Mouse (Mus musculus) lung, embryonic 14.5 days (tissue): ENCODE measurements at regions not wholly inside any gene's neighbourhood (a gene's known extent, or its start where the extent isn't known, plus 50 kb on each side); places are given as distances from the start of the nearest gene placed in this dataset.

ENCODE experiments used
- ATAC-seq: fragments of 200-750 bp; cut with Nextera tagmentation; 2 replicates; pipeline ENCODE4 v1.8.0; 2017; ENCODE audit warnings: mild to moderate bottlenecking, moderate TSS enrichment, moderate library complexity; ENCODE audit not compliant: insufficient read depth
- DNase-seq: peaks from one replicate; pipeline ENCODE4 v3.0.0-alpha.2; 2015
- H3K27ac ChIP-seq: fragments of 300-500 bp; sonication (generic); 2 replicates; pipeline ENCODE4 v1.5.1; 2014; ENCODE audit warnings: low read depth, mild to moderate bottlenecking, moderate library complexity
- H3K27me3 ChIP-seq: fragments of 300-500 bp; sonication (generic); 2 replicates; pipeline ENCODE4 v1.6.1; 2014; ENCODE audit warnings: low read length, control low read depth; ENCODE audit not compliant: insufficient read depth
- H3K36me3 ChIP-seq: fragments of 300-500 bp; sonication (generic); 2 replicates; pipeline ENCODE4 v1.6.1; 2014; ENCODE audit warnings: control low read depth; ENCODE audit not compliant: insufficient read depth
- H3K4me1 ChIP-seq: fragments of 300-500 bp; sonication (generic); 2 replicates; pipeline ENCODE4 v1.6.1; 2014; ENCODE audit warnings: antibody characterized with exemption, control low read depth; ENCODE audit not compliant: insufficient read depth
- H3K4me2 ChIP-seq: fragments of 300-500 bp; sonication (generic); 2 replicates; pipeline ENCODE4 v1.6.1; 2014; ENCODE audit warnings: mild to moderate bottlenecking
- H3K4me3 ChIP-seq: fragments of 300-500 bp; sonication (generic); 2 replicates; pipeline ENCODE4 v1.5.1; 2014; ENCODE audit warnings: low read depth, low read length
- H3K9ac ChIP-seq: fragments of 300-500 bp; sonication (generic); 2 replicates; pipeline ENCODE4 v1.6.1; 2014
- H3K9me3 ChIP-seq: fragments of 300-500 bp; sonication (generic); 2 replicates; pipeline ENCODE4 v1.6.1; 2016; ENCODE audit warnings: low read depth, low read length, control low read depth
- CTCF ChIP-seq: IDR thresholded peaks from 2 replicates; pipeline ENCODE4 v1.5.1; 2016; ENCODE audit warnings: antibody characterized with exemption, low read depth
- WGBS: fragments of 180-500 bp; shearing (Covaris S2); extraction: QIAGEN DNeasy Blood & Tissue Kit; methylation state at CpG from one replicate; pipeline ENCODE4 v1.1.7; 2014; 5-methylcytosine and 5-hydroxymethylcytosine counted together

DNA sequence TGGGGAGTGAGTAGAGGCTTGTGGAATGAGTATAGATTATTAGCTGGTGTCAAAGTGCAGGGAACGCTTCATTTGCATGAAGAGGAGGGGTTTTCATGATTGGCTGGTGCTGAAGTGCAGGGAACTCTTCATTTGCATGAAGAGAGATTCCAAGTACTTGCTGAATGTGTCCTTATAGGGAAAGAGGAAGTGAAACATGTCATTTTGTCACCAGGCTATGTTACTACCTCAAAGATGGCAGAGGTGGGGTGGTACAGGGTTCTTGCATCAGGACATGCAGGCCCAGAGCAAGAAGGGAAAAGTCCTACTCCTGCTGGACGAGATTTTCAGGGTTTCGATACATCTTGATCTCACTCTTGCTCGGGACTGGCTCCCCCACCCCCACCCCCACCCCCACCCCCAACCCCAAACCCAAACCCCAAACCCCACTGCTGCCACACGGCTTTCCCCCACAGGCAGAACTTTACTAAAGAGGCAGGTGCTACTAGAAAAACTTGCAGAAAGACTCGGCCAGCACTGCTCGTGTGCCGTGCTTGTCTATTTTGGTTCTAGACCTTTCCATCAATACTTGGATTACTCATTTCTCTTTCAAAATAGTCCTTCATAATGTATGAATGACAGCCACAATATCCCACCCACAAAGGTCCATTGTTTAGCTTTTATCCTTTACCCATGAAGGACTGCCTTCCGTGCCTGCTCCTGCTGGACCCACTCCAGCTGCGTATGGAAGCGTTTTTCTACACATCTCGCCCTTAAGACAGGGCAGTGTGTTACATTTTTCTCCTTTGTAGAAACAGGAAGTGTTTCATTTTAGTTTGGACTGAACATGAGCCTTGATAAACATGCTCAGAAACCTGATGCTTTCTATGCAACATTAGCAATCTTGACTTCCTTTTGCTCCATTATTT lies 223.0 kb upstream of the N6amt1 start:
- no peaks in the 10 kb centered on the region for H3K4me1 ChIP-seq
- no peak overlapping the region for H3K4me3 ChIP-seq
- no peak overlapping the region for H3K4me2 ChIP-seq
- H3K27ac ChIP-seq = peak overlapping the region; percentile 42; the same call in 1 of the 2 replicates
- WGBS = 62% methylated on average over 12 of the region's 12 CpGs
- ATAC-seq (no peak), DNase-seq (peak; percentile 60)
- H3K9me3 ChIP-seq = no peaks in the 10 kb centered on the region
- H3K36me3 ChIP-seq = no peaks in the 10 kb centered on the region
- H3K27me3 ChIP-seq = no peaks in the 10 kb centered on the region
- no peak for TF ChIP-seq CTCF
- no peak overlapping the region for H3K9ac ChIP-seq

GRCm38 (mm10) chr16:87129021-87129420 lies 225.0 kb upstream of the N6amt1 start:
- ATAC-seq (no peak), DNase-seq (no peak)
- no peak overlapping the region for H3K4me3 ChIP-seq
- H3K27me3 ChIP-seq = no peaks in the 10 kb centered on the region
- TF ChIP-seq CTCF = no peak
- no peaks in the 10 kb centered on the region for H3K9me3 ChIP-seq
- H3K4me2 ChIP-seq = no peak overlapping the region
- H3K36me3 ChIP-seq = no peaks in the 10 kb centered on the region
- WGBS = 88% methylated on average over 3 of the region's 3 CpGs
- H3K9ac ChIP-seq = no peak overlapping the region
- H3K27ac ChIP-seq = no peak overlapping the region
- H3K4me1 ChIP-seq = no peaks in the 10 kb centered on the region

DNA sequence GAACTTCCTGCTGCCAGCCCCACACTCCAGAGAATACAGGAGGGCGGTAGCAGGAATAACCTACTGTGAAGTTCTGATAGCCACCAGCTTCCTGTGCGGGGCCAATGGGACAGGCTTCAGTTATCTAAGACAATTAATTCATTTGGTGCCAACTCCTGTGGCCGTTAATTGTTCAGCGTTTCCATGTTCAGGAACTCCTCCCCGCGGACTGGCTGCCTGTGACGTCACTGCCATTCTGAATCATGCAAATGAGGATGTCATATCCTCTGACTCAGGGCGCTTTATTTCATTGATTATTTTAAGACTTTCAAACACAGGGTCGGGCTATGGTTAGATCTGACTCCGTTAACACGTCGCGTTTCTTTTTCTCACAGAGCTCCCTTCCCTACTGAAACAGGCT lies 225.8 kb upstream of the N6amt1 start:
- WGBS = 65% methylated on average over 13 of the region's 13 CpGs
- TF ChIP-seq CTCF = no peak
- no peaks in the 10 kb centered on the region for H3K4me1 ChIP-seq
- 0 out of 2 replicates have a peak overlapping the region, but pooled peaks have one; percentile 1 for H3K4me2 ChIP-seq
- peak; percentile 72 for ATAC-seq
- no peaks in the 10 kb centered on the region for H3K9me3 ChIP-seq
- peak; percentile 77 for DNase-seq
- no peaks in the 10 kb centered on the region for H3K27me3 ChIP-seq
- no peak overlapping the region for H3K4me3 ChIP-seq
- H3K36me3 ChIP-seq = no peaks in the 10 kb centered on the region
- 0 out of 2 replicates have a peak overlapping the region, but pooled peaks have one; percentile 1 for H3K27ac ChIP-seq
- no peak overlapping the region for H3K9ac ChIP-seq

- Histone ChIP-seq H3K9me3 (no peaks in the 10 kb centered on the region), H3K27me3 (no peaks in the 10 kb centered on the region), H3K4me3 (no peak overlapping the region), H3K27ac (no peak overlapping the region), H3K36me3 (no peaks in the 10 kb centered on the region), H3K9ac (no peak overlapping the region), H3K4me2 (no peak overlapping the region), H3K4me1 (no peaks in the 10 kb centered on the region)
- DNase-seq = no peak
- 74% methylated on average over 7 of the region's 7 CpGs for WGBS
- ATAC-seq = no peak
- no peak for TF ChIP-seq CTCF
Observed at GRCm38 (mm10) chr16:87124519-87124918, 229.5 kb upstream of the N6amt1 start.

- DNase-seq (peak; percentile 15), ATAC-seq (0 out of 2 replicates have a peak, but pooled peaks have one; percentile 31)
- H3K4me1 ChIP-seq = no peaks in the 10 kb centered on the region
- no peaks in the 10 kb centered on the region for H3K27me3 ChIP-seq
- H3K4me2 ChIP-seq = no peak overlapping the region
- H3K4me3 ChIP-seq = no peak overlapping the region
- no peak overlapping the region for H3K27ac ChIP-seq
- WGBS = 66% methylated on average over 2 of the region's 2 CpGs
- H3K36me3 ChIP-seq = no peaks in the 10 kb centered on the region
- no peaks in the 10 kb centered on the region for H3K9me3 ChIP-seq
- no peak overlapping the region for H3K9ac ChIP-seq
- no peak for TF ChIP-seq CTCF
Observed at GRCm38 (mm10) chr16:87103599-87103998, 250.4 kb upstream of the N6amt1 start.

DNA sequence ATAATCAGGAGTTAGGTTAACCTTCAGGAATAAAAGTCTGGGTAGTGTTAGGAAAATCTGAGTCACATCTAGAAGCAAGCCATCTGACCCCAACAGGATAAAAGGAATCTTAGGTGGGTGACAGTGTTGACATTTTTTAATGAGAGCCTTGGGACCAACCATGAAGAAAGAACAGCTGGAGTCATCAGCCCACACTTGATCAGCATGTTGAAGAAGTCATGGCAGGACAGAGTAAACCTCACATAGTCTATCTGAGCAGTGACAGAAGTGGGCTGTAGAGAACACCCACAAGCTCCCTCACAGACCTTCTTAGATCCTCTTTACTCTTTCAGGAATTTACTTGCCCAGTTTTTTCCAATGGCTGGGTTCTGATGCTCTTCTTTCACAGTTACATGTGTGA lies 251.9 kb upstream of the N6amt1 start:
- Histone ChIP-seq H3K9ac (no peak overlapping the region), H3K36me3 (no peaks in the 10 kb centered on the region), H3K9me3 (no peaks in the 10 kb centered on the region), H3K4me3 (no peak overlapping the region), H3K27ac (no peak overlapping the region), H3K4me2 (no peak overlapping the region), H3K4me1 (no peaks in the 10 kb centered on the region), H3K27me3 (no peaks in the 10 kb centered on the region)
- DNase-seq (no peak), ATAC-seq (no peak)
- TF ChIP-seq CTCF = no peak

DNA sequence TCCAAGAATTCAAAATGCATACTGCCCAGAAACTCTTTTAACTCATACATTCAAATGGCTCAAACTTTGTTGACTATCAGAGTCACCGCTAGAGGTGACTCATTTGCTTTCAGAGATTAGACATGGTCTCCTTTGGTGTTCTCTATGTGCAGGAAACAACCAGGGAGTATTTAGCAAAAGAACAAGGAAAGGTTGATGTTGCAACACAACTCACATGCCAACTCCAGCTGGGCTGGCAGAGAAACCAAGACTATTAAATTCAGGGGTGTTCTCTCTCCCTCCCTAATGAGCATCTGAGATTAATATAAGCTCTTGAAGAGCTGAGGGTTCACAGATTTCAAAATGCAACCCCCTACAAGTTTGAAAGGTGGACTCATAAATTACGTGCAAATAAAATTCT lies 262.0 kb upstream of the N6amt1 start:
- TF ChIP-seq CTCF = no peak
- no peak for DNase-seq
- no peak overlapping the region for H3K4me3 ChIP-seq
- no peak overlapping the region for H3K9ac ChIP-seq
- ATAC-seq = no peak
- H3K27me3 ChIP-seq = no peaks in the 10 kb centered on the region
- H3K4me1 ChIP-seq = no peaks in the 10 kb centered on the region
- no peak overlapping the region for H3K4me2 ChIP-seq
- 80% methylated on average over 2 of the region's 2 CpGs for WGBS
- H3K36me3 ChIP-seq = no peaks in the 10 kb centered on the region
- H3K27ac ChIP-seq = no peak overlapping the region
- H3K9me3 ChIP-seq = no peaks in the 10 kb centered on the region
